Mouse (Mus musculus) C2C12 (cell line): ENCODE data around the gene Cntnap5a. TPM values are rescaled to one million over a fixed set of nuclear protein-coding genes. Genes with fewer than 3 reads are reported as not detected.

ENCODE experiments used
- H3K27me3 ChIP-seq: one replicate; pipeline ENCODE4 v1.6.1; 2011; ENCODE audit not compliant: control insufficient read depth, insufficient read depth, insufficient read length
- H3K36me3 ChIP-seq: one replicate; pipeline ENCODE4 v1.6.1; 2011; ENCODE audit not compliant: control insufficient read depth, insufficient read depth
- H3K4me3 ChIP-seq: one replicate; pipeline ENCODE4 v1.5.1; 2011; ENCODE audit warnings: mild to moderate bottlenecking, control low read depth; ENCODE audit not compliant: poor library complexity, insufficient read depth, severe bottlenecking
- H3K79me2 ChIP-seq: one replicate; pipeline ENCODE4 v1.6.1; 2011; ENCODE audit not compliant: control insufficient read depth, insufficient read depth
- H3K79me3 ChIP-seq: one replicate; pipeline ENCODE4 v1.6.1; 2011; ENCODE audit warnings: low read depth, control low read depth
- H3ac ChIP-seq: one replicate; pipeline ENCODE3; 2011; ENCODE audit warnings: low read depth; ENCODE audit not compliant: control insufficient read depth, insufficient read length
- CEBPB ChIP-seq: IDR thresholded peaks from one replicate; pipeline ENCODE4 v1.6.1; 2011; ENCODE audit warnings: low read depth, mild to moderate bottlenecking, control low read depth, moderate library complexity
- CTCF ChIP-seq: IDR thresholded peaks from one replicate; pipeline ENCODE4 v1.5.1; 2011; ENCODE audit not compliant: control insufficient read depth, insufficient read depth, insufficient read length
- FOSL1 ChIP-seq: IDR thresholded peaks from one replicate; pipeline ENCODE4 v1.8.0; 2011; ENCODE audit warnings: mild to moderate bottlenecking, low read length; ENCODE audit not compliant: poor library complexity, insufficient read depth, severe bottlenecking
- MAX ChIP-seq: IDR thresholded peaks from one replicate; pipeline ENCODE4 v1.6.1; 2011; ENCODE audit warnings: mild to moderate bottlenecking, control low read depth
- MYOD1 ChIP-seq: IDR thresholded peaks from one replicate; pipeline ENCODE4 v1.6.1; 2011; ENCODE audit warnings: low read depth; ENCODE audit not compliant: control insufficient read depth, insufficient read length
- MYOG ChIP-seq: IDR thresholded peaks from one replicate; pipeline ENCODE4 v1.6.1; 2011; ENCODE audit not compliant: control insufficient read depth, insufficient read length; ENCODE audit errors: extremely low read depth
- USF1 ChIP-seq: IDR thresholded peaks from one replicate; pipeline ENCODE4 v1.6.1; 2011; ENCODE audit warnings: low read depth, mild to moderate bottlenecking, control low read depth, moderate library complexity
- polyA plus RNA-seq: library from polyadenylated mRNA; unstranded; fragments of >200 nt; fragmentation: generic; extraction: Trizol; gene quantifications from one replicate; pipeline ENCODE4 v1.2.1, GENCODE M21; 2012; ENCODE audit warnings: missing spikeins

The Cntnap5a gene
- polyA plus RNA-seq, 1 experiment = 0.06 TPM

DNA sequence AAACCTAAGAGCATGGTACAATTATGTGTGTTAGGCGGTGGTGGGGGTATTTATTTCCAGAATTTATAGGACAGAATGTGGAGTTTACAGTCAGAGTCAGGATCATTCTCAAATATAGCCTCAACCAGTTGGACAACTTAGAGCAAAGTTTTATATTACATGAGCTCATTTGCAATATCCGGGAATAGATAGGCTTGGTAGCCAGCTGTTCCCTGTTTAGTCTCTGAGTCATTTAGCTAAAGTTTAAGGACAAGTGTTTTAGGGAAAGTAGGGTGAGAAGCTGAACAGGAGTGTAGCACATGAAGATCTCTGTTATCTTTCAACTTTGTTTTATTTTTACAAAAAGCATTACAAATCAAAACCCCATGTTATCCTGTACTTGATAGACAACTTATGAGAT lies 559.3 kb downstream of the Cntnap5a start:
- Histone ChIP-seq H3K4me3 (no peak overlapping the region), H3K27me3 (no peaks in the 10 kb centered on the region), H3K36me3 (no peaks in the 10 kb centered on the region), H3K79me3 (no peaks in the 10 kb centered on the region), H3K79me2 (no peaks in the 10 kb centered on the region), H3ac (no peak overlapping the region)
- TF ChIP-seq MYOD1 = peak; percentile 56
- no peak for TF ChIP-seq FOSL1

DNA sequence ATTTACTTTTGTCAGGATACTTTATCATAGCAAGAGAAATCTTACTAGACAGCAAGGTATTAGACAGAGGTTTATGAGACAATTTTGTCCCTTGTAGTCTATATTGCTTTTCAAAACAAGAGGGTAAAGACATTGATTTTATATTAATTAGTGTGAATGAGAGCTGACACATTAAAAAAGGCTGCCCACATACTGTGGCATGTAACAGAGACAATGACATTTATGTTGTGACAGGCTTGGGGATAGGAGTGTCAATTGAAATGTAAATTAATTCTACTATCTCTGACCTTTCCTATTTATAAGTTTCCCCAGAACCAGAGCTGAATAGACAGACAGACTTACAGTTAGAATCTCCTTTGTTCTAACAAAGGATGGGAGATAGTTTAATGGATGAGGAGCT lies 596.6 kb downstream of the Cntnap5a start:
- H3K36me3 ChIP-seq = no peaks in the 10 kb centered on the region
- no peak for TF ChIP-seq MAX
- H3K79me2 ChIP-seq = no peaks in the 10 kb centered on the region
- no peaks in the 10 kb centered on the region for H3K79me3 ChIP-seq
- H3K27me3 ChIP-seq = no peaks in the 10 kb centered on the region
- no peak overlapping the region for H3ac ChIP-seq
- no peak overlapping the region for H3K4me3 ChIP-seq

DNA sequence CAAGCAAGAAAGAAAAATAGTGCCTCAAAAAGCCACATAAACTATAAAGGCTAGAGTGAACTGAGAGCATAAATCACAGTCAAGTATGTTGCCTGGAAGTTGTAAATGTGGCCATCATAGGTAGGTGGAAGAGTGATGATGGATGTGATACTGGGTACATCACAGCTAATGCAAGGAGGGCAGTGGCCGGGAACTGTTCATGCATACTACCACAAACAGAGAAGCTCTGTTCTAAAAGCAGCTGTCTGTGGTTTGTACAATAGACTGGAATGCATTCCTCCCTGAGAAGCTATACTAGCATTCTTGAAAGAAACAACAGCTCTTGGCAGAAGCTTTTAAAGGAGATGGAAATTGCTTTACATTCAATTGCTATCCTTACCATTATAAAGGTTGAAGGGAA lies 599.4 kb downstream of the Cntnap5a start:
- TF ChIP-seq MAX (no peak), FOSL1 (no peak), MYOG (no peak), MYOD1 (peak; percentile 26)
- no peaks in the 10 kb centered on the region for H3K27me3 ChIP-seq
- H3K79me2 ChIP-seq = no peaks in the 10 kb centered on the region
- H3K79me3 ChIP-seq = no peaks in the 10 kb centered on the region
- H3ac ChIP-seq = no peak overlapping the region
- H3K4me3 ChIP-seq = no peak overlapping the region
- no peaks in the 10 kb centered on the region for H3K36me3 ChIP-seq

DNA sequence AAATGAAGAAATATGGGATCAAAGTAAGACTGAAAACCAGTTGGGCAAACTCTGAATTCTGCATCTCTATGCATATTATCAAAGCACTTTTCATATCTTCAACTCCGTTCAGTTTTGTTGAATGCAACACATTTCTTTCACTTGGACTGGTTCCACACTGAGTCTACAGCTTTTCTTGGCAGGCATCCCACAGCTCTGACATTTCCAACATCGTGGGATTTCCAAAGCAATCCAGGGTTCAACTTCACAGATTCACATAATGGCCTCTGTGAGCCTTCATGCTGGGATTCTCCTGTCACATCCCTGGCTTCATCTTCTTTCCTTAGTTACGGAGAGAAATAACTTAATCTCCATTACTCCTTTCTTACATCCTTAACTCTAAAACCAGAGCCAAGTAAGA lies 622.0 kb downstream of the Cntnap5a start:
- no peaks in the 10 kb centered on the region for H3K79me3 ChIP-seq
- no peak overlapping the region for H3ac ChIP-seq
- TF ChIP-seq USF1 = no peak
- TF ChIP-seq CTCF = no peak
- TF ChIP-seq MYOG = no peak
- no peak for TF ChIP-seq MYOD1
- no peak for TF ChIP-seq MAX
- TF ChIP-seq FOSL1 = no peak
- no peak for TF ChIP-seq CEBPB
- H3K27me3 ChIP-seq = no peaks in the 10 kb centered on the region
- no peak overlapping the region for H3K4me3 ChIP-seq
- H3K79me2 ChIP-seq = no peaks in the 10 kb centered on the region
- no peaks in the 10 kb centered on the region for H3K36me3 ChIP-seq

DNA sequence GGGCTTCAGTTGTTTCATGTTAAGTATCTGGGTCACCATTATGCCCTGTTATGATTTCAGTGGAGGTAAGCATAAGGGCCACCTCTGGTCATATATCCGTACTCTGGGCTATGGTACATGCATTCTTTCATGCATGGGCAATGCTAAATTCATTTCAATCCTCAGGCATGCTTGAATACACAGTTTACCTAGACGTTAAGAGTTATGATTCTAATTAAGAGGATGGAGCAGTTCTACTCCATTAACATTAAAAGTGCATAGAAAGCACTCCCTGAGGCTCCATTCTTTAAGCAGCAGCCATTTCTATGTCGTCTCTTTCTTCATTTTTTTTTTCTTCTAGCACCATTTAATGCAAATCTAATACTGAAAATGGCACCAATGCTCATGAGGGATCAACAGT lies 627.0 kb downstream of the Cntnap5a start:
- no peaks in the 10 kb centered on the region for H3K79me2 ChIP-seq
- H3K27me3 ChIP-seq = no peaks in the 10 kb centered on the region
- no peak for TF ChIP-seq USF1
- no peak for TF ChIP-seq CEBPB
- TF ChIP-seq FOSL1 = no peak
- TF ChIP-seq CTCF = no peak
- no peak for TF ChIP-seq MYOD1

DNA sequence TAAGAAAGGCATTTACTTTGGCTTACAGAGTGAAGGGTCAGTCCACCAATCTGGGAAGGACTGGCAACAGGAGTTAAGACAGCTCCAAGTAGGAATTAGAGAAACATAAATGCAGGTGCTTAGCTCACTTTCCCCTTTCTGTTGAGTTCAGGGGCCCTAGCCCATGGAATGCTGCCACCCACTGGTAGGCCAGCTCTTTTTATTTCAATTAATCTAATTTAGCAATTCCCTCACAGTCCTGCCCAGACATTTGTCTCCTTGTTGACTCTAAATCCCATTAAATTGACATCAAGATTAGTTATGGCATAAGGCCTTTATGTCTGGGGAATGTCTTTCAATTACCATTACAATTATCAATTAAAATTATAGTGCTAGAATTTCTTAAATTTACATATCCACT lies 628.7 kb downstream of the Cntnap5a start:
- TF ChIP-seq MYOG (no peak), CTCF (no peak), MYOD1 (no peak), FOSL1 (no peak), CEBPB (no peak), USF1 (no peak), MAX (no peak)
- H3K36me3 ChIP-seq = no peaks in the 10 kb centered on the region
- no peaks in the 10 kb centered on the region for H3K79me3 ChIP-seq
- no peak overlapping the region for H3ac ChIP-seq
- H3K27me3 ChIP-seq = no peaks in the 10 kb centered on the region
- H3K4me3 ChIP-seq = no peak overlapping the region
- no peaks in the 10 kb centered on the region for H3K79me2 ChIP-seq

More for the DNA sequence above, 627.0 kb downstream of the Cntnap5a start:
- Histone ChIP-seq H3K36me3 (no peaks in the 10 kb centered on the region), H3K4me3 (no peak overlapping the region), H3ac (no peak overlapping the region), H3K79me3 (no peaks in the 10 kb centered on the region)
